Mouse (Mus musculus) layer of hippocampus, adult 8-10 months (tissue): ENCODE measurements around the gene Gm6020. TPM values are rescaled to one million over a fixed set of nuclear protein-coding genes. Genes with fewer than 3 reads are reported as not detected.

Source experiments
- total RNA-seq, 4 experiments: library from RNA; stranded (reverse); gene quantifications; 2 replicates each; pipeline ENCODE4 v1.2.4; 2022

The Gm6020 gene
- total RNA-seq, 4 experiments from 2014 or later = not detected

Other genes starting within 250 kb of the Gm6020 start
- gene Zfp950, start 43.0 kb upstream of the Gm6020 start, total RNA-seq = 10 to 100 TPM; 40.1 to 64.3 (median 47.5) TPM
- not detected for gene Gm7102, start 7.6 kb upstream of the Gm6020 start, total RNA-seq
- 10 to 100 TPM; 38.8 to 50.3 (median 43.9) TPM for gene Csf2ra, start 44.5 kb downstream of the Gm6020 start, total RNA-seq
- gene Gm21060, start 113.2 kb downstream of the Gm6020 start, total RNA-seq = not detected